Mouse (Mus musculus): ENCODE data around the gene Fmo1. TPM values are rescaled to one million over a fixed set of nuclear protein-coding genes. Genes with fewer than 3 reads are reported as not detected.

Fmo1 gene
- total and polyA plus RNA-seq, 3 experiments = 1.8 TPM; not detected in 2

DNA sequence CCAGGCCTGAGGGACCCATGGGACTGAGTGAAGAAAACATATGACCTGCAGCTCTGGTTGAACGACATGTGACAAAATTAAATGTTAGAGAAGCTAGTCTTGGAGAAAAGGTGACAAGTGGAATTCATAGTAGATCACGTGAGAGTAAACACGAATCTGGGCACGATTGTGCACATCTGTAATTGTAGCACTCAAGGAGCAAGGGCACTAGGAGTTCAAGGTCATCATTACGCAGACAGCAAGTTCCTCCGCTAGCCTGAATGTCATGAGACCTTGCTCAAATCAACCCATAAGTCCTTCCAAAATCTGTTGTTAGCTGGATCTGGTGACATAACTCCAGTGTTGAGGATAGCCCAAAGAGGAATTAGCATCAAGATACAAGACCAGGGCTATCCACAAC lies 27.4 kb downstream of the Fmo1 start:
- Histone ChIP-seq H3K36me3 (ENCODE audit: control insufficient read depth in 1 of 2, insufficient read depth in 2 of 2, low read length in 2 of 2) (no peaks in the 10 kb centered on the region), H3K4me3 (ENCODE audit: control insufficient read depth in 1 of 2, insufficient read depth in 1 of 2, low read depth in 2 of 2, low read length in 2 of 2) (no peak overlapping the region), H3K4me1 (ENCODE audit: control insufficient read depth in 1 of 2, insufficient read depth in 2 of 2, low read length in 2 of 2) (no peaks in the 10 kb centered on the region), H3K27ac (ENCODE audit: control insufficient read depth, low read depth, low read length) (no peak overlapping the region), H3K9ac (ENCODE audit: control insufficient read depth, low read depth, low read length, poor library complexity, severe bottlenecking) (no peak overlapping the region), H3K9me3 (replicated peaks; ENCODE audit: insufficient read depth, low read length) (no peaks in the 10 kb centered on the region), H3K79me2 (ENCODE audit: control insufficient read depth, insufficient read depth, low read length, poor library complexity) (no peaks in the 10 kb centered on the region), H3K27me3 (ENCODE audit: control insufficient read depth in 1 of 2, insufficient read depth in 2 of 2, low read length in 2 of 2) (no peaks in the 10 kb centered on the region)
- no peak for DNase-seq (ENCODE audit: low read depth, low spot score)
- TF ChIP-seq GATA1 (IDR thresholded peaks at IDR 0.05; ENCODE audit: low read depth, low read length) = no peak
- no peak for TF ChIP-seq CTCF (IDR thresholded peaks at IDR 0.05 in 2 of 3, conservative IDR thresholded peaks at IDR 0.05 in 1 of 3; ENCODE audit: control insufficient read depth in 1 of 3, insufficient read depth in 1 of 3, low read depth in 2 of 3, low read length in 3 of 3, poor library complexity in 1 of 3, severe bottlenecking in 1 of 3)
- no peak for TF ChIP-seq UBTF (IDR thresholded peaks at IDR 0.05; ENCODE audit: borderline replicate concordance, insufficient read depth, low read depth, low read length)
- TF ChIP-seq CHD1 (IDR thresholded peaks at IDR 0.05; ENCODE audit: low read depth, low read length) = no peak
- no peak for TF ChIP-seq USF1 (IDR thresholded peaks at IDR 0.05; ENCODE audit: low read depth, low read length)
- TF ChIP-seq SIN3A (IDR thresholded peaks at IDR 0.05; ENCODE audit: low read length) = no peak
- TF ChIP-seq CHD2 (IDR thresholded peaks at IDR 0.05; ENCODE audit: low read length) = no peak
- TF ChIP-seq RAD21 (IDR thresholded peaks at IDR 0.05; ENCODE audit: low read depth, low read length) = no peak
- TF ChIP-seq ZNF384 (IDR thresholded peaks at IDR 0.05; ENCODE audit: low read depth, low read length) = no peak
- TF ChIP-seq POLR2AphosphoS5 (IDR thresholded peaks at IDR 0.05; ENCODE audit: borderline replicate concordance, low read depth, low read length) = no peak
- TF ChIP-seq MEF2A (IDR thresholded peaks at IDR 0.05; ENCODE audit: extremely low read depth, insufficient replicate concordance, low read depth, low read length, poor library complexity, severe bottlenecking) = no peak

- no peaks in the 10 kb centered on the region for H3K36me3 ChIP-seq (ENCODE audit: control insufficient read depth in 1 of 2, insufficient read depth in 2 of 2, low read length in 2 of 2)
- no peaks in the 10 kb centered on the region for H3K79me2 ChIP-seq (ENCODE audit: control insufficient read depth, insufficient read depth, low read length, poor library complexity)
- H3K27ac ChIP-seq (ENCODE audit: control insufficient read depth, low read depth, low read length) = no peak overlapping the region
- H3K4me1 ChIP-seq (ENCODE audit: control insufficient read depth in 1 of 2, insufficient read depth in 2 of 2, low read length in 2 of 2) = no peaks in the 10 kb centered on the region
- TF ChIP-seq POLR2A (IDR thresholded peaks at IDR 0.05; ENCODE audit: control insufficient read depth in 1 of 2, insufficient read depth in 1 of 2, low read depth in 1 of 2, low read length in 2 of 2, poor library complexity in 1 of 2) (no peak), RCOR1 (IDR thresholded peaks at IDR 0.05; ENCODE audit: low read depth, low read length) (no peak), CHD2 (IDR thresholded peaks at IDR 0.05; ENCODE audit: low read length) (no peak), MAX (IDR thresholded peaks at IDR 0.05; ENCODE audit: low read length) (no peak)
- no peak for DNase-seq (ENCODE audit: low read depth, low spot score)
- H3K4me3 ChIP-seq (ENCODE audit: control insufficient read depth in 1 of 2, insufficient read depth in 1 of 2, low read depth in 2 of 2, low read length in 2 of 2) = no peak overlapping the region
- no peaks in the 10 kb centered on the region; a peak in 2 of 4 replicates for H3K27me3 ChIP-seq (ENCODE audit: control insufficient read depth in 1 of 2, insufficient read depth in 2 of 2, low read length in 2 of 2)
- H3K9me3 ChIP-seq (replicated peaks; ENCODE audit: insufficient read depth, low read length) = no peaks in the 10 kb centered on the region
- H3K9ac ChIP-seq (ENCODE audit: control insufficient read depth, low read depth, low read length, poor library complexity, severe bottlenecking) = no peak overlapping the region
Observed at GRCm38 (mm10) chr1:162834342-162834741, 32.1 kb downstream of the Fmo1 start.

- Histone ChIP-seq H3K36me3 (ENCODE audit: control insufficient read depth in 1 of 2, insufficient read depth in 2 of 2, low read length in 2 of 2) (no peaks in the 10 kb centered on the region), H3K79me2 (ENCODE audit: control insufficient read depth, insufficient read depth, low read length, poor library complexity) (no peaks in the 10 kb centered on the region), H3K9me3 (replicated peaks; ENCODE audit: insufficient read depth, low read length) (no peaks in the 10 kb centered on the region), H3K4me1 (ENCODE audit: control insufficient read depth in 1 of 2, insufficient read depth in 2 of 2, low read length in 2 of 2) (no peaks in the 10 kb centered on the region), H3K27me3 (ENCODE audit: control insufficient read depth in 1 of 2, insufficient read depth in 2 of 2, low read length in 2 of 2) (no peaks in the 10 kb centered on the region; a peak in 2 of 4 replicates), H3K4me3 (ENCODE audit: control insufficient read depth in 1 of 2, insufficient read depth in 1 of 2, low read depth in 2 of 2, low read length in 2 of 2) (no peak overlapping the region), H3K9ac (ENCODE audit: control insufficient read depth, low read depth, low read length, poor library complexity, severe bottlenecking) (no peak overlapping the region), H3K27ac (ENCODE audit: control insufficient read depth, low read depth, low read length) (no peak overlapping the region)
- DNase-seq (ENCODE audit: low read depth, low spot score) = no peak
- TF ChIP-seq ETS1 (IDR thresholded peaks at IDR 0.05; ENCODE audit: low read depth, low read length) (no peak), ZC3H11A (IDR thresholded peaks at IDR 0.05; ENCODE audit: low read depth, low read length) (no peak), ZKSCAN1 (IDR thresholded peaks at IDR 0.05; ENCODE audit: low read depth, low read length) (no peak), MAFK (IDR thresholded peaks at IDR 0.05; ENCODE audit: borderline replicate concordance, low read depth, low read length) (no peak), RCOR1 (IDR thresholded peaks at IDR 0.05; ENCODE audit: low read depth, low read length) (no peak), TCF12 (IDR thresholded peaks at IDR 0.05; ENCODE audit: low read depth, low read length) (no peak), CTCF (IDR thresholded peaks at IDR 0.05 in 2 of 3, conservative IDR thresholded peaks at IDR 0.05 in 1 of 3; ENCODE audit: control insufficient read depth in 1 of 3, insufficient read depth in 1 of 3, low read depth in 2 of 3, low read length in 3 of 3, poor library complexity in 1 of 3, severe bottlenecking in 1 of 3) (no peak), TBP (IDR thresholded peaks at IDR 0.05; ENCODE audit: low read depth, low read length) (no peak), MEF2A (IDR thresholded peaks at IDR 0.05; ENCODE audit: extremely low read depth, insufficient replicate concordance, low read depth, low read length, poor library complexity, severe bottlenecking) (no peak), NELFE (IDR thresholded peaks at IDR 0.05; ENCODE audit: low read depth, low read length) (no peak), SIN3A (IDR thresholded peaks at IDR 0.05; ENCODE audit: low read length) (no peak), POLR2AphosphoS5 (IDR thresholded peaks at IDR 0.05; ENCODE audit: borderline replicate concordance, low read depth, low read length) (no peak), POLR2AphosphoS2 (IDR thresholded peaks at IDR 0.05; ENCODE audit: low read length) (no peak), GATA1 (IDR thresholded peaks at IDR 0.05; ENCODE audit: low read depth, low read length) (no peak), SMC3 (IDR thresholded peaks at IDR 0.05; ENCODE audit: low read depth, low read length) (no peak), JUND (IDR thresholded peaks at IDR 0.05; ENCODE audit: low read depth, low read length) (no peak), MAZ (IDR thresholded peaks at IDR 0.05; ENCODE audit: low read depth, low read length) (no peak), RAD21 (IDR thresholded peaks at IDR 0.05; ENCODE audit: low read depth, low read length) (no peak), EP300 (IDR thresholded peaks at IDR 0.05; ENCODE audit: low read depth in 1 of 2, low read length in 2 of 2) (no peak)
Observed at GRCm38 (mm10) chr1:162832574-162832953, 33.8 kb downstream of the Fmo1 start.
